Mouse (Mus musculus) right cerebral cortex, postnatal 25 days (tissue): ENCODE results near the gene Rfesd.

Source experiments
- DNase-seq: peaks from one replicate; pipeline ENCODE4 v3.0.0; 2022

Gene Rfesd

GRCm38 (mm10) chr13:76017974-76018843 is at the start of gene Rfesd:
Gene Rfesd (minus strand): TSS chr13:76018719.
- DNase-seq, result peak; percentile 96

- no peak for DNase-seq
These were observed 45.9 kb upstream of the Rfesd start for GRCm38 (mm10) chr13:76064363-76064945.

GRCm38 (mm10) chr13:76063548-76063947 is 45.0 kb upstream of the Rfesd start:
- no peak for DNase-seq

GRCm38 (mm10) chr13:76062569-76062968 is 44.0 kb upstream of the Rfesd start:
- no peak for DNase-seq

- no peak for DNase-seq
These were observed 43.6 kb upstream of the Rfesd start for GRCm38 (mm10) chr13:76062126-76062525.

GRCm38 (mm10) chr13:76059591-76059990 is 41.1 kb upstream of the Rfesd start:
- no peak for DNase-seq

- DNase-seq, result peak; percentile 32
These were observed 38.9 kb upstream of the Rfesd start for GRCm38 (mm10) chr13:76057267-76058069.

DNA sequence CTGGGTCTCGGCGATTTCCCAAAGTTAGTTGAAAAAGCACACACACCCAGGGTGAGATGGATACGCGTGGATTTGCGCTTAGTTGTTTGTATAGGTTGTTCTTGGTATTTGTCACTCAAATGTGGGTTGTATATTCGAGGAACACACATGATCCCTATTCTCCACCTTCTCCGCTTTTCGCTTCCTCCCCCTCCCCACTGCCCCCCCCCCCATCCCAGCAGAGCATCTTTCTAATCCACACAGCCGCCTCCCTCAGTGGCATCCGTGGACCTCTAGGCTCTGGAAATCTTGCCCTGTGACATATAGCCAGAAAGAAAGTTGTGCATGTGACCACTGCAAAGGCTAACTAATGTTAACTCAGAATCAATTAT is 38.4 kb upstream of the Rfesd start, which contains the start of gene Gpr150:
TSS of gene Gpr150 (minus strand) at position 101 of the 371 bp plus-strand sequence.
- DNase-seq, result no peak

DNA sequence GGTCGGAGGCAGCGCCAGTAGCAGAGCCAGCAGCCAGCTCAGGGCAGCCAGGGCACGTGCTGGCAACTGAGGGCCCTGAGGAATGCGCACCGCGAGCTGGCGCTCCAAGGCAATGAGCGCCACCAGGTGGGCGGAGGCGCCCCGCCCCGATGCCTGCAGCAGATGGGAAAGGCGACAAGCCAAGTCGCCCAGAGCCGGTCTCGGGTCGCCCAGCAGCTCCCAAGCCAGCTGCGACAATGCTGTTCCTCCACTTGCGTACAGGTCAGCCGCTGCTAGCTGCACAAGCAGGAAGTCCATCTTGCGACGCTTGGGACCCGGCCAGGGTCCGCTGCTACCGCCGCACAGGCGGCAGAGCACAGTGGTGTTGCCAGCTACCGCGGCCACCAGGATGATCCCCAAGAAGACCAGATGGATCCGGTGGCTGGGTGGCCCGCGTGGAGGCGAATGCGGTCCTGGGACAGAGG is 37.8 kb upstream of the Rfesd start:
- peak; percentile 82 for DNase-seq

GRCm38 (mm10) chr13:76055391-76056232 is 37.1 kb upstream of the Rfesd start:
- peak; percentile 52 for DNase-seq

- no peak for DNase-seq
These were observed 26.5 kb upstream of the Rfesd start for GRCm38 (mm10) chr13:76044971-76045370.

GRCm38 (mm10) chr13:76042455-76042854 is 23.9 kb upstream of the Rfesd start:
- no peak for DNase-seq

- no peak for DNase-seq
These were observed 6.1 kb upstream of the Rfesd start for GRCm38 (mm10) chr13:76024588-76024987.

- DNase-seq, result no peak
These were observed 3.3 kb upstream of the Rfesd start for GRCm38 (mm10) chr13:76021782-76022181.

DNA sequence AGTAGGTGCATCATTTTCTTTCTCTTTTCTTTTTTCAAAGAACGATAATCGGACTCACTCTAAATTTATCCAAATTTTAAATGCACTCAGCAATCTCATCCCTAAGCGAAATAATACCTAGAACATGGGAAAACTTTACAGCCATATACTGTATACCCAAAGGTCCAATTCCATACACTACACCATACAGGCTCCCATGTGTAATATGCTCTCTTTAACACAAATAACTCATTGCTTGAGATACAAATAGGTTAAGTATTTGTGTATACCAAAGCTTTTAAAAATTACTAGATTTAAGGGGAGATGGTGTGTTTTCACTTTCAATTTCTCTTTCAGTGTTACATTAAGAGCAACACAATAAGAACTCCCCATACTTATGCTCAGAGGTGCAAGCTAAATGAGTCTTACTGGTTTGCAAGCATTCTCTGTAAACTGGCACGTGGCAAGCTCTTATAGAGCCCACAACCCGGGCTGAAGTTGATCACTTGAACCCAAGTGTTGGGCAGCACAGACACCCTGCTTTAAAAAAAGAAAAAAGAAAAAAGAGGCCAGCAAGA is 403 bp upstream of the Rfesd start:
- DNase-seq, result no peak

DNA sequence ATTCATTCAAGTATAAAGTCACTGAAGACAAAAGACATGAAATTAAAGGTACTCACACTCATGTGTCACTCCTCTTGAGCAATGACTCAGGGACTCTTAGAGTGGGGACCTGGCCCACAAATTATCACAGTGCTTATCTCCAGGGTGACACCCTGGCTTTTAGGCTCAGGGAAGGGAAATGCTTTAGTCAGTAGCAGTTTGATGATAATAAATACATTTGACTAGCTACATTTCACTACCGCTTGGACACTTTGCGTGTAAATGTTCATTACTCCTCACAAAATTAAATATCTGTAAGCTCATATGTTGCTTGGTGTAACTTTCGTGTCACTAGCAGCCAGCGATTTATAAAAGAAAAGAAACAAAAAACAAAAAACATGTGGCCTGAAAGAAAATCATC is 1.1 kb downstream of the Rfesd start:
- no peak for DNase-seq

DNA sequence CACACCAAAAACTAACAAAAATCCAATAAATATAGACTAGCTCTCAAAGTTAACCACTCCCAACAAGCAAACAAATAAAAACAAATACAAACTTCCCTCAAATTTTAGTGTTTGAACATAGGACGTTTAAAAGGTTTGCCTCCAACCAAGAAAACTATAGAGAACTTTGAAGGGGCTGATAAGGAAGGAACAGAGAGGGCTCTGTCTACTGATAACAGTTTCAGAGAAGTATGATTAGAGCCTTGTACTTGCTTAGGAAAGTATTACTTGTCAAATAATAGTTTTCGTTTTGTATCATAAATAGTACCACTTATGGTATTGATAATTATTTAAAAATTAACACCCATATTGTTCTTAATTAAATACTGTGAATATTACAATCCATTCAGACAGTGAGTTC is 4.0 kb downstream of the Rfesd start:
- DNase-seq, result no peak

GRCm38 (mm10) chr13:76003272-76003671 is 15.2 kb downstream of the Rfesd start:
- no peak for DNase-seq

- no peak for DNase-seq
These were observed 26.1 kb downstream of the Rfesd start for GRCm38 (mm10) chr13:75992169-75993028.

DNA sequence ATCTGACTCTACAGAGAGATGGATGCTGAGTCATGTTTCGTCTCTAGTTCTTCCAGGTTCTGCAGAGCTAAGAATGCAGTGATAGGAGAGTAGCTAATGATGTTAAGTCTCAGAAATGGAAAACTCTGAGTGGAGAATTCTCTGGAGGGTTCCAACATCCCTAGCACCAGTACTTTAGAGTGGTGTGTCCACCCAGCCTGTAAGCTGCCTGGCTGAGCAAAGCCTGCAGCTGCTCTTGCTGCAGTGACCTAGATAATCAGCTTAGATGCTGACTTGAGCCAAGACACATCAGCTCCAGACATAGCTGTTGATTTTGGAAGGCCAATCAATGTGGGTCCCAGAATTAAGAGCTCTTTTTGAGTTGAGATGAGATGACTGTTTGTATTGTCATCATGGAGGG is 30.4 kb downstream of the Rfesd start:
- DNase-seq, result no peak

DNA sequence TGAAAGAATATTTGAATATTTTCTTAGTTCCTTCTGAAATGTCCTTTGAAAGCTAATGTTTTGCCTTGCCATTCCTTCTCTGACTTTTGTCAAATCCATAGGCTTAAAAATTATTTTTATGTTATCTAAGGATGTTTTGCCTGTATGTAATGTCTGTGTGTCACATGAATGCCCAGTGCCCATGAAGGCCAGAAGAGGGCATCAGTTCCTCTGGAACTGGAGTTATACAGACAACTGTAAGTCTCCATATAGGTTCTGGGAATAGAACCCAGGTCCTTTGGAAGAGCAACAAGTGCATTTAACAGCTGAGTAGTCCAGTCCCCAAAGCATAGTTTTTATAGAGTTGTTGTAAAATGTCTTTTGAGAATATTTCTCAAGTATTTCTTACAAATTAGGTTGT is 36.6 kb downstream of the Rfesd start:
- DNase-seq, result no peak
